Mouse (Mus musculus) small intestine, adult 2 months (tissue): ENCODE data around the gene Rita1.

Experiments used
- CTCF ChIP-seq: fragments of 200-500 bp; IDR thresholded peaks from 2 replicates; pipeline ENCODE4 v1.5.1; 2012; ENCODE audit warnings: low read depth, mild to moderate bottlenecking, control low read depth, inconsistent platforms, low read length, moderate library complexity, mixed read lengths; ENCODE audit not compliant: insufficient replicate concordance, insufficient read length; ENCODE audit errors: extremely low read depth
- POLR2A ChIP-seq: fragments of 200-500 bp; IDR thresholded peaks from 2 replicates; pipeline ENCODE4 v1.6.1; 2012; ENCODE audit warnings: low read depth, mild to moderate bottlenecking, control low read depth, inconsistent platforms, low read length, moderate library complexity

DNA sequence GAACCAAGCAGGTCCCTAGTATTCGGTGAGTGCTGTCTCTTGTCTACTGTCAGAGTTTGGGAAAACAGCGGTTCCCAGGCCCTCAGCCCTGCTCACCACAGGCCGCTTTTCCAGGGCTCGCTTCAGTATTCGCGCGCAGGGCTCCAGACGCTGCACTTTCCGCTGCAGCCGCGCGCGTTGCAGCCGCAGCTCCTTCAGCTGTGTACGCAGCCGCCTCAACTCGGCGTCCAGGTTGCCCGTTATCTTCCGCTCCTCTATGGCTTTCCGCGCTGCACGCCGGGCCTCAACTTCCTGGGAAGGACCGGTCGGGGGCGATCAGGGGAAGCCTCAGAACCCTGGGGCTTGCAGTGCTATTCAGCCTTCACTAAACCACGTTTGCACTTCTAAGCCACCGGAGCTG, 18.7 kb upstream of the Rita1 start:
- TF ChIP-seq CTCF (no peak), POLR2A (no peak)
